Mouse (Mus musculus) gastrocnemius, adult 2 months (tissue): ENCODE data around the gene Usp44. TPM values are rescaled to one million over a fixed set of nuclear protein-coding genes. Genes with fewer than 3 reads are reported as not detected.

ENCODE experiments used
- DNase-seq: peaks from one replicate; pipeline ENCODE4 v3.0.0; 2022
- H3K27ac ChIP-seq: fragments of 200-600 bp; 2 replicates; pipeline ENCODE4 v1.8.1; 2022; ENCODE audit warnings: mild to moderate bottlenecking
- H3K4me3 ChIP-seq: fragments of 200-600 bp; 2 replicates; pipeline ENCODE4 v1.8.1; 2022; ENCODE audit warnings: mild to moderate bottlenecking, moderate library complexity
- CTCF ChIP-seq: fragments of 200-600 bp; IDR thresholded peaks from 2 replicates; pipeline ENCODE4 v1.8.1; 2022; ENCODE audit warnings: antibody characterized with exemption, mild to moderate bottlenecking, moderate library complexity
- intact Hi-C: fragments of 180-260 bp; cut with DNase I; formaldehyde crosslinking; loops from one replicate; pipeline ENCODE4 v1.15.1; 2025
- total RNA-seq, 2 experiments: library from RNA; stranded (reverse); gene quantifications; 2 replicates each; pipeline ENCODE4 v1.2.3; 2021

Gene Usp44
- total RNA-seq, 2 experiments from 2014 or later = 0.31 to 0.33 TPM

- no peak for TF ChIP-seq CTCF
- Histone ChIP-seq H3K4me3 (no peak overlapping the region), H3K27ac (no peak overlapping the region)
- intact Hi-C loops = no loop called here
- no peak for DNase-seq
Measured at GRCm38 (mm10) chr10:93868886-93869285, 37.5 kb downstream of the Usp44 start.

- DNase-seq = no peak
- TF ChIP-seq CTCF = no peak
- Histone ChIP-seq H3K4me3 (no peak overlapping the region), H3K27ac (no peak overlapping the region)
- intact Hi-C loops = no loop called here
Measured at GRCm38 (mm10) chr10:93876772-93877171, 45.4 kb downstream of the Usp44 start.

GRCm38 (mm10) chr10:93878732-93879131 is 47.4 kb downstream of the Usp44 start:
- Histone ChIP-seq H3K4me3 (no peak overlapping the region), H3K27ac (no peak overlapping the region)
- no peak for TF ChIP-seq CTCF
- no peak for DNase-seq
- intact Hi-C loops = no loop called here

GRCm38 (mm10) chr10:93881918-93882317 is 50.6 kb downstream of the Usp44 start:
- intact Hi-C loops = no loop called here
- no peak for TF ChIP-seq CTCF
- H3K27ac ChIP-seq = no peak overlapping the region
- no peak overlapping the region for H3K4me3 ChIP-seq
- no peak for DNase-seq

GRCm38 (mm10) chr10:93882738-93883364 is 51.5 kb downstream of the Usp44 start:
- TF ChIP-seq CTCF = no peak
- DNase-seq = no peak
- H3K27ac ChIP-seq = no peak overlapping the region
- no peak overlapping the region for H3K4me3 ChIP-seq
- intact Hi-C loops = no loop called here

GRCm38 (mm10) chr10:93885839-93886477 is 54.6 kb downstream of the Usp44 start:
- DNase-seq = no peak
- intact Hi-C loops = no loop called here
- TF ChIP-seq CTCF = no peak
- H3K27ac ChIP-seq = no peak overlapping the region
- no peak overlapping the region for H3K4me3 ChIP-seq

GRCm38 (mm10) chr10:93888590-93888934 is 57.2 kb downstream of the Usp44 start:
- intact Hi-C loops = no loop called here
- TF ChIP-seq CTCF = no peak

GRCm38 (mm10) chr10:93888935-93889578 is 57.7 kb downstream of the Usp44 start:
- TF ChIP-seq CTCF = no peak
- DNase-seq = peak; percentile 75
- intact Hi-C loops = no loop called here
- Histone ChIP-seq H3K27ac (peak overlapping the region; percentile 96), H3K4me3 (peak overlapping the region; percentile 99)

More at GRCm38 (mm10) chr10:93888590-93888934, 57.2 kb downstream of the Usp44 start:
- DNase-seq = no peak
- Histone ChIP-seq H3K4me3 (peak overlapping the region; percentile 99), H3K27ac (peak overlapping the region; percentile 96)

- TF ChIP-seq CTCF = no peak
- intact Hi-C loops = no loop called here
- peak overlapping the region; percentile 99 for H3K4me3 ChIP-seq
Measured at GRCm38 (mm10) chr10:93889579-93889950, 58.2 kb downstream of the Usp44 start.

GRCm38 (mm10) chr10:93889976-93890375 is 58.6 kb downstream of the Usp44 start:
- Histone ChIP-seq H3K4me3 (peak overlapping the region; percentile 99), H3K27ac (peak overlapping the region; percentile 96)
- intact Hi-C loops = loop anchor here (5.0 kb wide), 1 partner anchor 37 kb away; no protein-coding TSS in a partner anchor
- peak; percentile 23 for DNase-seq
- TF ChIP-seq CTCF = no peak

More at GRCm38 (mm10) chr10:93889579-93889950, 58.2 kb downstream of the Usp44 start:
- peak overlapping the region; percentile 96 for H3K27ac ChIP-seq
- peak; percentile 92 for DNase-seq

GRCm38 (mm10) chr10:93890565-93890964 is 59.2 kb downstream of the Usp44 start:
- DNase-seq = no peak
- Histone ChIP-seq H3K4me3 (peak overlapping the region; percentile 99), H3K27ac (peak overlapping the region; percentile 96)
- intact Hi-C loops = loop anchor here (5.0 kb wide), 1 partner anchor 37 kb away; no protein-coding TSS in a partner anchor
- no peak for TF ChIP-seq CTCF

GRCm38 (mm10) chr10:93891031-93891430 is 59.7 kb downstream of the Usp44 start:
- DNase-seq = no peak
- no peak overlapping the region for H3K27ac ChIP-seq
- no peak for TF ChIP-seq CTCF

GRCm38 (mm10) chr10:93892551-93892950 is 61.2 kb downstream of the Usp44 start:
- intact Hi-C loops = loop anchor here (5.0 kb wide), 1 partner anchor 35 kb away; no protein-coding TSS in a partner anchor
- DNase-seq = no peak
- TF ChIP-seq CTCF = no peak
- Histone ChIP-seq H3K4me3 (no peak overlapping the region), H3K27ac (no peak overlapping the region)

More at GRCm38 (mm10) chr10:93891031-93891430, 59.7 kb downstream of the Usp44 start:
- no peak overlapping the region for H3K4me3 ChIP-seq
- intact Hi-C loops = loop anchor here (5.0 kb wide), 1 partner anchor 36 kb away; no protein-coding TSS in a partner anchor
